Mouse (Mus musculus): ENCODE results near the gene Zfp541.

The Zfp541 gene

GRCm38 (mm10) chr7:16061219-16062098 is at the start of gene Zfp541:
Gene Zfp541, plus strand, starts transcription at chr7:16061814.
- no peak for DNase-seq (ENCODE audit: low read depth)

GRCm38 (mm10) chr7:16012576-16013263 is 48.9 kb upstream of the Zfp541 start:
- DNase-seq (ENCODE audit: low read depth) = no peak

GRCm38 (mm10) chr7:16013722-16014275 is 47.8 kb upstream of the Zfp541 start:
- DNase-seq (ENCODE audit: low read depth) = peak; percentile 38

GRCm38 (mm10) chr7:16014521-16015175 is 47.0 kb upstream of the Zfp541 start:
- DNase-seq (ENCODE audit: low read depth) = no peak

- DNase-seq (ENCODE audit: low read depth) = no peak
Measured at GRCm38 (mm10) chr7:16015384-16015783, 46.2 kb upstream of the Zfp541 start.

- DNase-seq (ENCODE audit: low read depth) = peak; percentile 78
Measured at GRCm38 (mm10) chr7:16018016-16018810, 43.4 kb upstream of the Zfp541 start.

- DNase-seq (ENCODE audit: low read depth) = peak; percentile 73
Measured at GRCm38 (mm10) chr7:16019256-16020094, 42.1 kb upstream of the Zfp541 start.

- DNase-seq (ENCODE audit: low read depth) = no peak
Measured at GRCm38 (mm10) chr7:16024603-16025222, 36.9 kb upstream of the Zfp541 start.

- DNase-seq (ENCODE audit: low read depth) = no peak
Measured at GRCm38 (mm10) chr7:16028102-16028927, 33.3 kb upstream of the Zfp541 start.

GRCm38 (mm10) chr7:16031072-16031471 is 30.5 kb upstream of the Zfp541 start:
- no peak for DNase-seq (ENCODE audit: low read depth)

- no peak for DNase-seq (ENCODE audit: low read depth)
Measured at GRCm38 (mm10) chr7:16033059-16033458, 28.6 kb upstream of the Zfp541 start.

GRCm38 (mm10) chr7:16033580-16034461 is 27.8 kb upstream of the Zfp541 start:
- DNase-seq (ENCODE audit: low read depth) = no peak

GRCm38 (mm10) chr7:16036972-16037371 is 24.6 kb upstream of the Zfp541 start:
- no peak for DNase-seq (ENCODE audit: low read depth)

GRCm38 (mm10) chr7:16039363-16039762 is 22.3 kb upstream of the Zfp541 start:
- DNase-seq (ENCODE audit: low read depth) = no peak

- DNase-seq (ENCODE audit: low read depth) = no peak
Measured at GRCm38 (mm10) chr7:16041208-16041607, 20.4 kb upstream of the Zfp541 start.

GRCm38 (mm10) chr7:16042850-16043775 is 18.5 kb upstream of the Zfp541 start:
- DNase-seq (ENCODE audit: low read depth) = peak; percentile 67

- DNase-seq (ENCODE audit: low read depth) = peak; percentile 57
Measured at GRCm38 (mm10) chr7:16043861-16044435, 17.7 kb upstream of the Zfp541 start.

Data from 416B (cell line).